Mouse (Mus musculus): ENCODE results near the gene Triobp. TPM values are rescaled to one million over a fixed set of nuclear protein-coding genes. Genes with fewer than 3 reads are reported as not detected.

Triobp gene
- 48.6 TPM for polyA plus RNA-seq (2017; shearing (Covaris generic))

DNA sequence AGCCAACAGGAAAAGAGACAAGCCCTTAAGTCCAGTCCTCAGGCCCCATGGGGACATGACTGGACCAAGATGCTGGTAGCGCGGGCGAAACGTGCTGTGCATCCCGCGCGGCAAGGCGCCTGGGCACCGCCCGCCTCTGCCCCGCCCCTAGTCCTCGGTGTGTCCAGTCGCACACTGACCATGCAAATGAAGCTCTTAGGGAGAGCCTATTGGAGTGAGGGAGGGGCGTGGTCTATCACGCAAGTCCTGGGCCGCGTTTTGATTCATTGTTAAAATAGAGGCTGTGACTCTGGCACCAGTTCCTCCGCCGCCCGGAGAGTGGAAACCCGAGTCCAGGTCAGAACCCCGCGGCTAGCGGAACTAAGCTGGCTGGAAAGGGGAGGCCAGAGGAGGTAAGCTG lies at the start of gene Triobp:
Triobp (plus strand) TSS at position 68 of the 400 bp plus-strand sequence.

DNA sequence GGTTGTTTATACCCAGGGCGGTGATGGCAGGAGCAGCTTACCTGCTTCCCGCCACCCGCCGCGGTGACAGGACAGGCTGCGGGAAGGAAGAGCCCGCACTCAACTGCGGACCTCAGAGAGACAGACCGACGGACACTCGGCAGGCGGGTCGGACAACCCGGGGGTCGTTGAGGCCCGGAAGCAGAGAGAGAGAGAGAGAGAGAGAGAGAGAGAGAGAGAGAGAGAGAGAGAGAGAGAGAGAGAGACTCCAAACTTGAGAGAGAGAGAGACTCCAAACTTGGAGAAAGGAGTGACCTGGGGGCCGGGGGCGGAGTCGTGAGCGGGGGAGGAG lies 48.1 kb upstream of the Triobp start, which contains the start of gene Gm49510:
Gm49510 (plus strand) TSS at position 259 of the 331 bp plus-strand sequence.

DNA sequence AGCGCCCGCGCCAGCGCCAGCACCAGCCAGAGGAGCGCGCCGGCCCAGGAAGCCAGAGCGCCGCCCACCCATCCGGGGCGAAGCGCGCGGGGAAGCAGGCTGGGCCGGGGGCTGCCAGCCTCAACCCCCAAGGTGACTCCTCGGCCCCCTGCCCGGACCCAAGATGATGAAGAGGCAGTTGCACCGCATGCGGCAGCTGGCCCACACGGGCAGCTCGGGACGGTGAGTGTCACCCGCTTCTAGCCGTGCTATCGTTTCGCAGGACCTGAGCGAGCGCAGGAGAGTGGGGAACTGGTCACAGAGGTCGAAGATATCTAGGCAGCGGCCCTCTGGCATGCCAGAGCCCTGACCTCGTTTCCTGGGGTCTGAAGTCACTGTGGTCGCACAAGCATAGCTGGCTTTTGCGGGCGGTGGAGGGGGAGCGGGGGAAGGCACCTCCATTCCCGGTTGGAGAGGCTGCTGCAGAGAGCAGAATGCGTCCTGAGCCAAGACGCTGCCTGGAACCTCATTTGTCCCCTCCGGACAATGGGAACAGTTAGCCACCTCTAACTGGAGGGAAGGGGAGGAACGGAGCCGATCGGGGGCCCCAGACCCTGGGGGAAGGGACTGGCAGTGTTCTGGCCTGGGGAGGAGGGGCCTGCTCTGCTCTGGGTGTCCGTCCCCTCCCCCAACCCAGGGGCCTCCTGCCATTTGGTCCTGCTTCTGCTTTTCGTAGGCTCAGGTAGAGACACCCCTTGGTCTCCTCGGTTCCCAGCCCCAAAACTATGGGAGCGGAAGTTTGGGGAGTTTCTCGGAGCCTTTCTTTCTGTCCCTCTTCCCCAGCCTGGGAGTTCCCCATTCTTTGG lies 47.6 kb upstream of the Triobp start, which contains the start of gene Sh3bp1:
Sh3bp1 (plus strand) TSS at position 29 of the 845 bp plus-strand sequence.

DNA sequence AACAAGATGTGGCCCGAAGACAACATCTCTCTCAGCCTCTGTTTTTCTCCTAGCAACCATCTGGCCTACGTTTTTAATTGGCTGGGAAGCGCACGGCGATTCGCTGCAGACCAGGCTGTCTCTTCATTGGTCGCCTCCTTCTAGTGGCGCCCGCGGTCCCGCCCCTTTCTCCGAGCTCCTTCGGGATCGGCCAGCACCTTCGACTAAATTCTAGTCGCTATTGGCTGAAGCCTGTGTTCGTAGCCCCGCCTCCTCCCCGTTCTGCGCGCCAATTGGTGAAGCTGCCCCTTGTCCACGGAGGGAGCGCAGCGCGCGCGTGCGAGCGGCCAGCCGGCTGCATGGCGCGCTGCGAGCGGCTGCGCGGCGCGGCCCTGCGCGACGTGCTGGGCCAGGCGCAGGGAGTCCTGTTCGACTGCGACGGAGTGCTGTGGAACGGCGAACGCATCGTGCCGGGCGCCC lies 33.9 kb upstream of the Triobp start, which contains the start of gene Pdxp:
Pdxp (plus strand) TSS at position 288 of the 459 bp plus-strand sequence.

DNA sequence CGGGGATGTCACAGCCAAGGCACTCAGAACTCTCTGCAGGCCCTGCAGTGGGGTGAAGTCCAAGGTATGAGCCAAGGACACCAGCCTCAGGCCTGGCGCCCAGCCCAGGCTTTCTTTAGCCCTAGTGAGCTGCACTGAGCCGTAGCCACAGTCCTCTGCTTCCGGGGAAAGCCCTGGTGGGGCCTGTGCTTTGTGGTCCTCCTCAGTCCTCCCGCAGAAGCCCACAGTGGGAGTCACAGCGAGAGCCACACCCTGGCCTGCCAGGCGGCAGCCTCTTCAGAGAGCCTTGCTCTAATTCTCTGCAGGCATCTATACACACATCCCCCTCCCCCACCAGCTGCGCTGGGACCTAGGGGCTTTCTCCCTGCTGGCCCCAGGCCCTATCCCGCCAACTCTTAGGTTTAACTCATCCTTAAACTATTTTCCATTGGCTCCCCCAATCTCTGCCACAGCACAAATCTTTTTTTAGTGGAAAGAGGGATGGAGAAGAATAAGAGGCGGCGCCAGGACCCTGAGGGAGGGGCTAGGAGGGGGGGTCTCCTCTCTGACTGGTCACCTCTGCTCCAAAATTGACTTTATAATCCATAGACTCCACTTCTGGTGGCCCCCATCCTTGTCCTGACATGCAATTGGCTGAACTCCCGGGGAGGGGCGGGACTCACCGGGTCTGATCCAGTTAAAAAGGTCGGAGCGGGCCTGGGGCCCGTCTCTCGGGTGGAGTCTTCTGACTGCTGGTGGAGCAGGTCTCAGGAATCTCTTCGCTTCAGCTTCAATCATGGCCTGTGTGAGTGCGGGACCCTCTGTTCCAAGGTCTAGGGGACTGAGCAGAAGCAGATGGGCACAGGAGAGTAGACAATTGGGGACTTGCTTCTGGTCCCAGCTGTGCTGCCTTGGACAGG lies 21.3 kb upstream of the Triobp start, which contains the start of gene Lgals1:
Lgals1 (plus strand) TSS at position 705 of the 899 bp plus-strand sequence.

DNA sequence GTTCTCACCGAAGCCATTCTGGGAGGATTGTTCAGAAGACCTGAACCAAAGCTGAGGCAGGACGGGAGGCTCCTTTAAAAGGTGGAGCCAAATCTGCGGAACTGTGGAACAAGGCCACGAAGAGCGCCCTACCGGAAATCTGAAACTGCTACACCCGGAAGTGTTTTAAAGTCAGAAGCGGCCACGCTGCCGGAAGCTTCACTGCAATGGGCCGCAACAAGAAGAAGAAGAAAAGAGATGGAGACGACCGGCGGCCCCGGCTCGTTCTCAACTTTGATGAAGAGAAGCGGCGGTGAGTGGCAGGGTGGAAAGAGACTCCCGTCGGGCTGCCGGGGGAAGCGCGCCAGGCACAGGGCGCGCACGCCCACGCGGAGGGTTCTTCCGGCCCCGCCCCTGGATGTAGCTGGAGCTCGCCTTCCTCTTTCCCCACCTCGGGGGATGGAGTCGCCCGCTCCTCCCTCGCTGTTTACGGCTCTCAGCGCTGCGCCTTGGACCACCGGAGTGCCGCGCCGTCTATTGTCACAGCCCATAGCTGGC lies 12.7 kb upstream of the Triobp start, which contains the start of gene Nol12:
Nol12 (plus strand) TSS at position 150 of the 537 bp plus-strand sequence.

DNA sequence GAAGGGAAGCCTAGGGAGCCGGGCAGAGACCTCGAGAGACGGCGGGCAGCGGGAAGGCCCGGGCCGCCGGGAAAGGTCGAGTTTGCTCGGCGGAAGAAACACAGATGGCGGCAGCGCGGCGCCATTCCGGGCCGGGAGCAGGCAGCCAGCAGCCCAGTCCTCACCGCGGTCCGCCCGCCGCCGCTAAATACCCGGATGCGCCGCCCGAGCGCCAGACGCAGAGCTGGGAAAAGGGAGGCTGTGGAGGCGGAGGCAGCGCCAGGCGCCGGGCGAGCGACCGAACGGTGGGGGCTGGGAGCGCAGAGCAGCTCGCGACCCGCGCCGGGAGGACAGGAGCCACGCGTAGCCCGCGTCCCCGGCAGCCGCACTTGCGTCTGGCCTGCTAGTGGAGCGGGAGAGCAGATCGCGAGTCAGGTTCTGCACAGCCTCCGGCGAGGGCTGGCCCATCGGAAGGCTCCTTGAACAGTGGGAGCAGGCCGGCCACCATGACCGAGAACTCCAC lies 80.8 kb downstream of the Triobp start, which contains the start of gene H1f0:
H1f0 (plus strand) TSS at position 214 of the 502 bp plus-strand sequence.

DNA sequence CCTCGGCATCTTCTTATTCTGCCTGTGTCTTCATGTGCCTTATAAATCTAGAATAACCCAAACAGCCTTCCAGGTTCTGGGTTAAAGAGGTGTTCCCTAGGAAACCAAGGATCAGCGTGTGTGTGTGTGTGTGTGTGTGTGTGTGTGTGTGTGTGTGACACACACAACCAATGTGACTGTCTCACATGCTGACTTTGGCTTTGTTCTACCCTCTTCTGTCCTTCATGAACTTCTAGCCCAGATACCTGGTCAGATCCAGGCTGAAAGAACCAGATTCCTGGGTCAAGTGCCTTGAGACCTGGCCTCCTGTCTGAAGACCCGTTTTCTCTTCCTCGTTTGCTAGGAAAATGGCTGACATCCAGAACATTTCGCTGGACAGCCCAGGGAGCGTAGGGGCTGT lies 94.1 kb downstream of the Triobp start, which contains the start of gene Galr3:
Galr3 (plus strand) TSS at position 301 of the 400 bp plus-strand sequence.

Other genes with a start within 250 kb of the Triobp start
- not detected for gene Elfn2, start 229.0 kb upstream of the Triobp start, polyA plus RNA-seq (2017; shearing (Covaris generic))
- 175 TPM for gene Mfng, start 174.2 kb upstream of the Triobp start, polyA plus RNA-seq (2017; shearing (Covaris generic))
- gene Card10, start 144.7 kb upstream of the Triobp start, polyA plus RNA-seq (2017; shearing (Covaris generic)), result 0.06 TPM
- not detected for gene Cdc42ep1, start 105.1 kb upstream of the Triobp start, polyA plus RNA-seq (2017; shearing (Covaris generic))
- gene Lgals2, start 92.2 kb upstream of the Triobp start, polyA plus RNA-seq (2017; shearing (Covaris generic)), result not detected
- 75.5 TPM for gene Gga1, start 70.5 kb upstream of the Triobp start, polyA plus RNA-seq (2017; shearing (Covaris generic))
- not detected for gene Gm49510, start 48.1 kb upstream of the Triobp start, polyA plus RNA-seq (2017; shearing (Covaris generic))
- 225 TPM for gene Sh3bp1, start 48.0 kb upstream of the Triobp start, polyA plus RNA-seq (2017; shearing (Covaris generic))
- 1.3 TPM for gene Pdxp, start 33.8 kb upstream of the Triobp start, polyA plus RNA-seq (2017; shearing (Covaris generic))
- 462 TPM for gene Lgals1, start 21.0 kb upstream of the Triobp start, polyA plus RNA-seq (2017; shearing (Covaris generic))
- 61.0 TPM for gene Nol12, start 12.8 kb upstream of the Triobp start, polyA plus RNA-seq (2017; shearing (Covaris generic))
- 31.2 TPM for gene H1f0, start 80.7 kb downstream of the Triobp start, polyA plus RNA-seq (2017; shearing (Covaris generic))
- gene Galr3, start 94.2 kb downstream of the Triobp start, polyA plus RNA-seq (2017; shearing (Covaris generic)), result not detected
- 5.8 TPM for gene Ankrd54, start 115.2 kb downstream of the Triobp start, polyA plus RNA-seq (2017; shearing (Covaris generic))
- gene Eif3l, start 127.5 kb downstream of the Triobp start, polyA plus RNA-seq (2017; shearing (Covaris generic)), result 191 TPM
- 13.6 TPM for gene Micall1, start 161.2 kb downstream of the Triobp start, polyA plus RNA-seq (2017; shearing (Covaris generic))
- 220 TPM for gene Polr2f, start 193.3 kb downstream of the Triobp start, polyA plus RNA-seq (2017; shearing (Covaris generic))
- gene 1700088E04Rik, start 193.5 kb downstream of the Triobp start, polyA plus RNA-seq (2017; shearing (Covaris generic)), result 2.2 TPM
- not detected for gene Sox10, start 217.5 kb downstream of the Triobp start, polyA plus RNA-seq (2017; shearing (Covaris generic))